19 mouse cellular contexts compared by ENCODE assay signal in genomic region chr2:132129247-132129646, GRCm38 (mm10). TPM values are rescaled to one million over a fixed set of nuclear protein-coding genes. Genes with fewer than 3 reads are reported as not detected.
DNase-seq lines count a peak whose midpoint lies in the region; ATAC-seq lines count a peak whose summit lies in the region.
"Had no signal": no experiment of that assay in that cellular context is flagged by ENCODE, and none has a peak within 500 bp of the region (broad histone marks: within the 10 kb centered on the region; RNA-seq: fewer than 3 reads in every experiment).

No protein-coding gene starts in this region.

- ATAC-seq in cerebellum, adult (ENCODE audit: insufficient number of reproducible peaks, low FRiP score, low TSS enrichment) = no peak
- ATAC-seq: activated CD4-positive, CD25-positive, alpha-beta regulatory T cell, adult 4 months; CD4-positive, CD25-positive, alpha-beta regulatory T cell, adult 4 months; Patski had no signal

- DNase-seq in layer of hippocampus, adult 11-12 months (ENCODE audit: low spot score) = peak; percentile 37
- DNase-seq in layer of hippocampus, postnatal 14 days (ENCODE audit: low spot score in 2 of 2) = no peak
- peak; percentile 75 for DNase-seq in brain, adult 2 months (ENCODE audit: low read depth, low spot score)
- DNase-seq: adrenal gland, adult 2 months; adrenal gland, adult 8-10 months; adrenal gland, postnatal 10 days; adrenal gland, postnatal 14 days; adrenal gland, postnatal 25 days; adrenal gland, postnatal 36 days; B cell, adult 2 months; cerebellum, adult 11 months; cerebellum, adult 11-12 months; cerebellum, adult 18-20 months; cerebellum, adult 2 months; cerebellum, adult 8-10 months had no signal

RNA-seq across cellular contexts. Expression of gene Slc23a2, which starts 15.7 kb away (rescaled TPM):
- total RNA-seq in layer of hippocampus, postnatal 14 days (2021) = 10 to 100 TPM; 88.9 to 94.1 TPM

Comparison
In these comparisons a context has a peak if more than half of its experiments do, and no peak if none do; other contexts are left out.
1. DNase-seq: peak in layer of hippocampus, adult 11-12 months (single experiment) and brain, adult 2 months (single experiment); none in layer of hippocampus, postnatal 14 days (0 of 2).